Mouse (Mus musculus): Measurements from ENCODE around the gene Prm3.

Gene Prm3

GRCm38 (mm10) chr16:10814864-10815263, 24.1 kb upstream of the Prm3 start:
- TF ChIP-seq GATA4 (IDR thresholded peaks at IDR 0.05; ENCODE audit: insufficient replicate concordance, low read length), result peak; percentile 42; the same call in 1 of the 2 replicates

- no peak for TF ChIP-seq GATA4 (IDR thresholded peaks at IDR 0.05; ENCODE audit: insufficient replicate concordance, low read length)
Measured at GRCm38 (mm10) chr16:10813726-10814125, 23.0 kb upstream of the Prm3 start.

- no peak for TF ChIP-seq GATA4 (IDR thresholded peaks at IDR 0.05; ENCODE audit: insufficient replicate concordance, low read length)
Measured at GRCm38 (mm10) chr16:10812865-10813371, 22.2 kb upstream of the Prm3 start, which contains the start of gene Gm11172. Gene Gm11172 (plus strand): TSS chr16:10812915.

- TF ChIP-seq GATA4 (IDR thresholded peaks at IDR 0.05; ENCODE audit: insufficient replicate concordance, low read length), result no peak
Measured at GRCm38 (mm10) chr16:10810376-10810775, 19.7 kb upstream of the Prm3 start.

- TF ChIP-seq GATA4 (IDR thresholded peaks at IDR 0.05; ENCODE audit: insufficient replicate concordance, low read length), result no peak
Measured at GRCm38 (mm10) chr16:10805789-10806527, 15.2 kb upstream of the Prm3 start, which contains the start of gene Prm1. Gene Prm1 (minus strand): TSS chr16:10805839.

- TF ChIP-seq GATA4 (IDR thresholded peaks at IDR 0.05; ENCODE audit: insufficient replicate concordance, low read length), result no peak
Measured at GRCm38 (mm10) chr16:10796034-10796433, 5.3 kb upstream of the Prm3 start, which contains the start of gene Prm2. Gene Prm2 (minus strand): TSS chr16:10796134.

- TF ChIP-seq GATA4 (IDR thresholded peaks at IDR 0.05; ENCODE audit: insufficient replicate concordance, low read length), result no peak
Measured at GRCm38 (mm10) chr16:10788866-10789265, 1.8 kb downstream of the Prm3 start.

- no peak for TF ChIP-seq GATA4 (IDR thresholded peaks at IDR 0.05; ENCODE audit: insufficient replicate concordance, low read length)
Measured at GRCm38 (mm10) chr16:10788271-10788670, 2.4 kb downstream of the Prm3 start, which contains the start of gene Tnp2. Gene Tnp2 (minus strand): TSS chr16:10788660.

GRCm38 (mm10) chr16:10787548-10788058, 3.1 kb downstream of the Prm3 start:
- no peak for TF ChIP-seq GATA4 (IDR thresholded peaks at IDR 0.05; ENCODE audit: insufficient replicate concordance, low read length)

- no peak for TF ChIP-seq GATA4 (IDR thresholded peaks at IDR 0.05; ENCODE audit: insufficient replicate concordance, low read length)
Measured at GRCm38 (mm10) chr16:10786782-10787547, 3.7 kb downstream of the Prm3 start.

GRCm38 (mm10) chr16:10786288-10786687, 4.4 kb downstream of the Prm3 start:
- no peak for TF ChIP-seq GATA4 (IDR thresholded peaks at IDR 0.05; ENCODE audit: insufficient replicate concordance, low read length)

GRCm38 (mm10) chr16:10785371-10786231, 5.1 kb downstream of the Prm3 start, which contains the start of gene Socs1:
Gene Socs1 (minus strand): TSS chr16:10785536.
- no peak; the same call in 1 of the 2 replicates for TF ChIP-seq GATA4 (IDR thresholded peaks at IDR 0.05; ENCODE audit: insufficient replicate concordance, low read length)

- no peak for TF ChIP-seq GATA4 (IDR thresholded peaks at IDR 0.05; ENCODE audit: insufficient replicate concordance, low read length)
Measured at GRCm38 (mm10) chr16:10784793-10785370, 5.8 kb downstream of the Prm3 start.
